Mouse (Mus musculus): ENCODE data around the gene Fam189a1.

DNA sequence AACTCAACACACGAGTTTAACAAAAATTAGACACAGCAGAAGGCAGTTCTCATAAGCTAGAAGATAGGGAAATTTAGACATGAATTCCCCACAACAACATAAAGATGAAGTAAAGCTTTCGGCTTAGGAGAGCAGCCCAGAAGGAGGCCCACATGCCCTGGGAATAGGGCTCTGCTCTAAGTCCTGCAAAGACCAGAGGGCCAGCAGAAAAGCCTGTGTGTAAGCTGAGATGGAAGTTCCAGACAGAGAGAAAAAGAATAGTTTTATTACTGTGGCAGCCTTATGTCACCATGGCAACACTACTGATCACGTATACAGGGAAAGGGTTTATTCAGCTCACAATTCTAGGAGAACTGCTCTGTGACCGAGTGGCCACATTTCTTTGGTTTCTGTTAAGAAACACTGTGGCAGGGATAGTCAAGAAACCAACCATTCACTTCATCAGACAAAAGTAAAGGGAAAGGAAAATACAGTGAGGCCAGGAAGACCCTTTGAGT, 156.6 kb downstream of the Fam189a1 start:
- TF ChIP-seq CTCF (IDR thresholded peaks at IDR 0.05; ENCODE audit: low read depth, low read length), result no peak
- no peak for TF ChIP-seq POLR2A (IDR thresholded peaks at IDR 0.05; ENCODE audit: insufficient read depth, low read length)

Measured in ES-Bruce4 (cell line).